Mouse (Mus musculus): ENCODE data around the gene Ppp1r1b.

Ppp1r1b gene

DNA sequence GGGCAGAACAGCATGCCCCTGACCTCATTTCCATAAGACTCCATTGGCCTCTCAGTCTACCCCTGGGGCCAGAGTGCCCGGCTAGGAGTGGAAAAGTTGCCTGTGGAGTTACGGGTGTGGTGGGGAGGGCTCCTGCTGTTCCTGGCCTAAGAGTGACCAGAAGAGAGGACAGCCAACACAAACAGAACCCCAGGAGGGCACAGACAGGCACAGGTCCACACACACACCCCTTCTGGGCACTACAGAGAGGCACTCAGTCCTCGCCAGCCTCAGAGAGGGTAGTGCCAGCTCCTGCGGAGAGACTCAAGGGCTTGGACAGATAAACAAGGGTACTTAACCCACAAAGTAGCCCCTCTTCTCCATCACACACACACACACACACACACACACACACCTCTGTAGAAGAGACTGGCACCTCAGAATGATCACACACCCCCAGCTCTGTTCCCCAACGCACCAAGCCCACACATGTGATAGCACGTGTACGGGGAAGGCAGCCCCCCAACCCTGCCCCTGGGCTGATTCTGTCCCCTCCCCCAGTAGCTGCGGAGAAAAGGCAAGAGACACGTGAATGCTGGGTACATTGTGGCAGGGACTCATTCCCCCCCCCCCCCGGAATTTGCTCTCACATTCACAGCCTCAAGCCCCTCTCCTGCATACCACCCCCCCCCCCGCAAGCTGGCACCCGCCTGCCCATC, 670 bp upstream of the Ppp1r1b start:
- no peak for DNase-seq

DNA sequence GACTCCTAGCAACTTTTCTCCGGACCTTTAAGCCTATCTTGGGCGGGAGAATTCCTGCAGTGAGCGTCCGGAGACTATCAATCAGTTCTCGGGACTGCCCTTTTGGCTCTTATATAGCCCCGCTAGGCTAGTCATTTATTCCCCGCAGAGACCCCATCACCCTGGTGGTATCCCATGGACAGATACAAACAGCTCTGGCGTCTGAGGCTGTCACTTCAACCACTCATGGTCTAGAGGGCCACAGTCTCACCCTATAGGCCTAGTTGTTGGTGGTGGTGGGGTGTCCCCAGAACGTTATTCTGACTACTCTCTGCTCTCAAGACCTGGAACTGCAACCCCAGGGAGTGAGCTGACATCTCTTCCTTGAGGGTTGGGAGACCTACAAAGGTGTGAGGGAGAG, 1.1 kb downstream of the Ppp1r1b start:
- DNase-seq, result no peak

DNA sequence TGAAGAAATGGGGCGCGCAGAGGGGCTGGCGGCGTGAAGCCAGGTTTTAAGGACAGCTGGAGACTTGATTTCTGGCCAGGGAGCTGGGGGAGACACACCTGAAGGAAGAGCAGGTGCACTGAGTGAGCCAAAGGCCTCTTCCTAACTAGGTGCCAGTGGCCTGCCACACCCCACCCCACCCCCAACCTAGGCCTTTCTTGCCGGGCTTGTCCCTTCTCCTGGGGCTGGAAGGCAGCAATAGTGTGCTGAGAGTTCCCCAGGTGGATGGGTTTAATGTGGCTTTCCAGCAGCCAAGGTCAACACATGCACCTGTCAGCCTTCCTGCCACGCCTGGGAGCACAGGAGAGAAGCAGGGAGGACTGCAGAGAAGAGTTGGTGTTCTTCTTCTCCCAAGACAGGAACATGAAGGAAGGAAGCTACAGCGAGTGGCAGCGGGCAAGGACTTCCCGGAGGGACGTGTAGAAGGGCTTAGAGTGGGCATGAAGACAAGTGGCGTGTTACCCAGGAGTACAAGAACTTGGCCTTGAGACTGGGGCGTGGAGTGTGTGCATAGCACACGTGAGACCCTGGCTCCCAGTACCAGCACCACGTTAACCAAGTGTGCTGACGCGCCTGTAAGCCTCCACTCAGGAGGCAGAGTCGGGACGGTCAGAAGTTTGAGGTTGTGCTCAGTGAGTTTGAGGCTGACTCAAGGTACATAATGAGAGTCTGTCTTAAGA, 4.2 kb downstream of the Ppp1r1b start:
- DNase-seq, result no peak

DNA sequence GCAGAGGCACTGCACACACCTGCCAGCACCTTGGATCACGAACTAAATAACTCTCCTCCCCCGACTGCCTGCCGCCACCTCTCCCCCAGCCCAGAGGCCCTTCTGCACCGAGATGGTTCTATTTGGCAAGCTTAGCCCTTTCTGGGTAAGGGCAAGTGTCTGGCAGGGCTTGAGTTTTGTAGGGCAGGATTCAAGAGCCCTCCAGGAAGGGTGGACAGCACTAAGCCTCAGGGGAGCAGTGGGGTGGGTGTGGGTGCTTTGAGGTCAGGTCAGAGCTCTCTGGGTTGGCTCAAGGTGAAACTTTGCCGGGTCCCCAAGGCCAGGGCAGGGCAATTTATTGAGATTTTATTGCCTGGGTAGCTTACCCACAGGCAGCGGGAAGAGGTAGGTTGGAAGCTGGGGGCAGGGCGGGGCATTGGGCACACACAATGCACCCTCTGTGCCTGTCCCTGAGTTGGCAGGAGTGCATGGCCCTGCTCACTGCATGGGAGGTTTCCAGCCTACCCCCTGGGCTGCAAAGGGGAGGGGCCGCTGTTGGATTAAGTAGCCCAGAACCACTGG, 5.5 kb downstream of the Ppp1r1b start:
- DNase-seq, result no peak

DNA sequence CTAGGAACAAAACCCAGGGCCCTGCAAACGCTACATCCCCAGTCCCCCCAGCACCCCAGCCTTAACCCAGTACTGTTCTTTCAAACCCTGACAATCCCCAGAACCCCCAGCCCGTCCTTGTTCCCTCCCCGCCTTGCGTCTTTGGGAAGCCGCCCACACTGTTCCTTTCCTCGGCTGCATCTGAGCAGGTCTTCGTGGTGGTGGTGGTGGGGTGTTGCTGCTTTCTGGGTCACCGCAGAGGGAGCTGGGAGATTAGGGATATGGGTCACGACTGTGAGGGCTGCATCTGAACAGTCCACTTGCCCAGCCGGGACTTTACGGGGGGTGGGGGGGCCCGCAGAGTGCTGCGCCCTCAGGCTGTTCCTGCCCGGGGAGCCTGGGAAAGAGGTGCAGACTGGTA, 6.2 kb downstream of the Ppp1r1b start:
- no peak for DNase-seq

DNA sequence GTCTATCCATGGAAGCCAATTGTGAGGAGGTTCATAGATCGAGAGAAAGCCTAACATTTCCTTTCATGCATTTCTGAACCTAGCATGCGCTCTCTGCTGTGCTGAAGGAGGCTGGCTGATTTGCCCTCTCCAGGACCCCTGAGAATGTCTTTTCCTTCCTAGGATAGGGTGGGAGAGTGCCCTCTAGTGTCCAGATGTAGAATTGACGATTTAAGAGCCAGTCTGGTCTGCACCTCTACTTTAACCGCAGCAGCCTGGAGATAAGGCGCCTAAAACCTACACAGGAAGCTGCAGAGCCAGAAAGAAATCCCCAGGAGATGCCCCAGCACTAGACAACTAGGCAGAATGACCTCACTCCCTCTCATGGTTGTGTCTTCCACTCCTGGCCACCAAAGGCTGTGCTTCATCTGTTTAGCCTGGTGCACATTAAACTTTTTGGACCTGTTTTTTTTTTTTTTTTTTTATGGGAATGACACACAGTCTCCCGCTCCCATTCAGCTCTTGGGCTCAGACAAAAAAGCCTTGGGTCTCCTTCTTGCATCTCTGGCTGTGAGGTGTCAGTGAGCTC, 7.6 kb downstream of the Ppp1r1b start:
- DNase-seq, result peak; percentile 79

DNA sequence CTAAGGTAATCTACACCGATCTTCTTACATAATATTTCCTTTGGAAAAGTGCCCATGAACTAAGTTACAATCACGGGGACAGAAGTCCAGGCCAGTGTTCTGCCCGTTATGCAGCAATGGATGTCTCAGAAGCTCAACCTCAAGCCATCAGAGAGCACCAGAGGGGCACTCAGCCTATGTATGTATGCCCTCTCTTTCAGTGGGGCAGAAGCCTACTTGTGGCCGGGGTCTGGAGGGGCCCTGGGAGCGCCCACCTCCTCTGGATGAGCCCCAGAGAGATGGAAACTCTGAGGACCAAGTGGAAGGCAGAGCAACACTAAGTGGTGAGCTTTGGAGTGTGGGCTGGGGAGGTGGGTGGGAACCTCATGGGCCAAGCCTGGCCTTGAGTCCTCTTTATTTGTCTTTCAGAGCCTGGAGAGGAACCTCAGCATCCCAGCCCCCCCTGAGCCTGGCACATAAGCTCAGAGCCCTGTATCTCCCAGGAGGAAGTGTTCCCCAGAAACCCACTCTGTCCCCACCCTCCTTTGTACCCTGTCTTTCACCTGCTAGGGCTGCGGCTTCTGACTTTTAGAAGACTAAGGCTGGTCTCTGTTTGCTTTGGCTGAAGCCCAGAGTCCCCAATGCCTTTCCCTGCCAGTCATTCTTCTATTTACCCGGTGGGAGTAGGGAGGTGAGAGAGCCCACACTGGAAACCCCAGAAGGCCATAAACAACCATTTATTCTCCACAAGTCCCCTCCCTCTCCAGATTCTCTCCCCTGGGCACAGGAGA, 8.6 kb downstream of the Ppp1r1b start:
- DNase-seq, result no peak

DNA sequence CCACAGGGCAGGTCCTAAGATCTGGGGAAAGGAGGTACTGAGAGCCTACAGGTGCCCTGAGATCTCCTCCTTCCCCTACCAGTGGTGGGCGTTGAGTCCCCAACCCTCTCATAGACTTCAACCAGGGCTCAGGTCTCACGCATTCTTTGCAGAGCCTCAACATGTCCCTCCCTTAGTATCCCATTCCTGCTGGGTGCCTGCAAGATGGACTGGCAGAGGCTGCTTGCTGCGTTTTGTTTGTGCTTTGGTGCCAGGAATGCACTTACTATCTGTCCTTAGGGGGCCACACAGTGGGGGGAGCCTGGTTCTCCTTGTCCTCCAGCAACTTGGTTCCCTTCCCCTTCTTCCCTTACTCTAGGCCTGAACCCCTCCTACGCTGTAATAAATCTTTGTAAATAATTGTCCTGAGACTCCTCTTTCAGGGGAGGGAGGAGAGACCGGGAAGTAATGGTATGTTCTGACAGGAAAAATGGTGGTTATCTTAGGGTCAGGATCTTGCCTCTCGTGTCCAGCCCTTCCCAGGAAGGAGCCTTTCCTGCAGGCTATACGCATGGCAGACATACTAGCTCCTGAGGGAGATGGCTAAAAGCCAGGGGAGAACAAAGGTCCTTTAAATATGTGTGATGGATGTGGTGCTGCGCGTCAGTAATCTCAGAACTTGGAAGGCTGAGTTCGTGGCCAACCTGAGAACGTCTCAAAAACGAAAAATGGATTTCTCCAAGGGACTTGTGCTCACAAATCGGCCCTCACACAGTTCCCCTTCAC, 9.4 kb downstream of the Ppp1r1b start:
- DNase-seq, result no peak

DNA sequence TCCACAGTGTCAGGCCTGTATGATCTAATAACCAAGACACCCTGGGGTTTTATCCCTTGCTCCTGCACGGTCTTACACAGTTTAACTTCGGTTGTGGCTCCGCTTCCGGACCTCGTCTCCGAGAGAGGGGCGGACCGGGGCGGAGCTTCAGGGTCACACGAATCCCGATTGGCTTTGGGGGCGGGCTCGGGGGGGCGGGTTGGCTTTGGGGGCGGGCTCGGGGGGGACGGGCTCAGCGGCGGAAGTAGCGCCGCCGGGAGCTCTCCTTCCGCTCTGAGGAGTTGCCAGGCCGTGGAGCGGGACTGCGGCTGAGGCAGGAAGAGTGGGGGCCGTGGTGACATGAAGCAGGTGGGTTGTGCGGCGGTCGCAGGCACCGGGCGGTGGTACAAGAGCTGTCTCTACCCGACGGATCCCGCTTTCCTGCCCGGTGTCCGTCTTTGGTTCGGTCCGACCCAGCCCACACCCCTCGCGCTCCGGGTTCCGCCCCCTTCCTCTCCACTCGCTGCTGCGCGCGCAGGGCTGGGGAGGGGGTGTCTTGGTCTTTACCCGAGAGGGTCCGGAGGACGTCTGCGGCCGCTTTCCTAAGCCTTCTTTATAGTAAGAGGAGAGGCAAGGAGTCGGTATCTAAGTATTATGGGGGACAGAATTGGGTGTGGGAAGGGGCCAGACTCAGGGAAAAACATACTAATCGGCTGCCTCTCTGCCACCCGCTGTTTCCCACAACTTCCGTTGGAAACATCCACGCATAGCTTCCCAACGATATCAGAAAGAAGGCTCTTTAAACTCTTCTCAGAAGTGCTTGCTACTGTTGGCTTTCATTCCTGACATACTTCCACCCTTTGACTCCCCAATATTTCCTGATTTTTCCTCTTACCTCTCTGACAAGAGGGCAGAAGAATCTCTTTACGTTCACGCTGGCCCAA, 10.2 kb downstream of the Ppp1r1b start, which contains the start of gene Stard3:
Gene Stard3 (plus strand): TSS at position 208 of the 923 bp plus-strand sequence.
- peak; percentile 96 for DNase-seq

DNA sequence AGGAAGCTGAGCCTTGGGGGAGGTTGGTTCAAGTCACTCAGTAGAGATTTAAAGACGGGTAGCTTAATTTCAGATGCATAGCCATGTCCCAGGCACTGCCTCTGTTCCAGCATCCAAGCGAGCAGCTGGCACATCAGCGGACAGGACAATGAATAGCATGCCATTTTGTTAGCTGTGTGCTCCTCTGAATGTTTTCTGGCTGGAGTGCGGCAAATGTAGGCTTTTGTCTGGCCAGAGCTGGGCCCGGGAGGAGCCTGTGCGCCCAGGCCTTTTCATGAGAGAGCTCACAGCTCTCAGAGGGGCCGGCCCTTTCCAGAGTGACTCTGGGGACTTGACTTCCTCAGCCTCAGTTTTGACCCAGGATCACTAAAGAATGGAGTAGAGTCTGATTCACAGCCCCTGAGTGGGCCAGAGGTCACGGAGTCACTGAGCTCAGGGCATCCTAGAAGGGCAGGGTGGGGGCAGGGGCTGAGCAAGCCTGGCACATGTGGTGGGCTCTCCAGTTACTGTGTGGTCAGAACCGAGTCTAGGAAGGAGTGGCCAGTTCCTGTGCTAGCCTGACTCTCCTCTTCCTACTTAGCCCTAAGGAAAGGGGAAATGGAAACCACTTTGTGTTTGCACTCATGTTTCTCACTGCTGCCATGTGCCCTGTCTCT, 12.8 kb downstream of the Ppp1r1b start:
- no peak for DNase-seq

DNA sequence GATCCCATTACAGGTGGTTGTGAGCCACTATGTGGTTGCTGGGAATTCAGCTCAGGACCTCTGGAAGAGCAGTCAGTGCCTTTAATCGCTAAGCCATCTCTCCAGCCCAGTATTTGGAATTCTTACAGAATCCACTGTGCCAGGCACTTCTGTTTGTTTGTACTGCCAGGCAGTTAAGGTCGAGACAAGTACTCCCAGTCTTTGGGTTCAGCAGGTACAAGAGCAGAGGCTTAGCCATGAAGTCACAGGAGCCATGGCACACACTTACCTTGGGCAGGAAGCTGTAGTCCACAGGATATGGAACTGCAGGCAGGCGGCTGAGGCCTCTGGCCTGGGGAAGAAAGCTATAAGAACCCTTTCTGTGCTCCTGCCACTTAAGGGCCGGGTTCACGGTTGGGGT, 15.6 kb downstream of the Ppp1r1b start:
- no peak for DNase-seq

DNA sequence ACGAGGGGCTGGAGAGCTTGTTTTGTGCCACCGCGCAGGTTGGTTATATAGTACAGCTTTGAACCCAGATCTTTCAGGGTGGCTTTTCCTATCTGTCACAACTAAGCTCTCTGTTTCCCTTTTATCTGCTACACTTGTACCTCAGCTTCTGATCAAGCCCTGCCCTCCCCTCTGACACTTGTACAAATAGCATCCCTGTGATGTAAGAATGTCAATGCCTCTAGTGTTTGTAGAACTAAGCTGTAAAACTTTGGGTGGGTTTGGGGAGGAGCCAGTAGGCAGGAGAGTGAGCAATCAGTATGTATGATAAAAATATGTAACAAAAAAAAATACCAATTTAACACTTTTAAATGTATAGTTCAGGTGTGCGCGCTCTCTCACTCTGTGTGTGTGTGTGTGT, 16.2 kb downstream of the Ppp1r1b start:
- no peak for DNase-seq

DNA sequence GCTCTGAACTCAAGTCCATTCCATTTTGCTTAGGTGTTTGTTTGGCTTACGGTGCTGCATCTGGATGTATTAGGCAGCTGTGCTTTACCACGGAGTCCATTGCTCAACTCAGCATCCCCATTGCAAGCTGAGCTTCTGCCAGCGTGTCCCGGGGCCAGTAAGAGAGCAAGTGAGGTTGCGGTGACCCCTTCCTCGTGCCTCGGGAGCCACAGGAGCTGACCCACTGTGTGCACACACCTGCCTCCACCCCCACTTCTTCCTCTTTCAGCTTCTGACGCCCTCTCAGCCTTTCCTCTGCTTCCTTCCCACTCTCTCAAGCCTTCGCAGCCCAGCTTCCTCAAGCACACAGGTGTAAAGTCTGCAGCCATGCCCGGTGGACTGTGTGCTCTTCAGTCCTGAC, 18.1 kb downstream of the Ppp1r1b start:
- peak; percentile 48 for DNase-seq

DNA sequence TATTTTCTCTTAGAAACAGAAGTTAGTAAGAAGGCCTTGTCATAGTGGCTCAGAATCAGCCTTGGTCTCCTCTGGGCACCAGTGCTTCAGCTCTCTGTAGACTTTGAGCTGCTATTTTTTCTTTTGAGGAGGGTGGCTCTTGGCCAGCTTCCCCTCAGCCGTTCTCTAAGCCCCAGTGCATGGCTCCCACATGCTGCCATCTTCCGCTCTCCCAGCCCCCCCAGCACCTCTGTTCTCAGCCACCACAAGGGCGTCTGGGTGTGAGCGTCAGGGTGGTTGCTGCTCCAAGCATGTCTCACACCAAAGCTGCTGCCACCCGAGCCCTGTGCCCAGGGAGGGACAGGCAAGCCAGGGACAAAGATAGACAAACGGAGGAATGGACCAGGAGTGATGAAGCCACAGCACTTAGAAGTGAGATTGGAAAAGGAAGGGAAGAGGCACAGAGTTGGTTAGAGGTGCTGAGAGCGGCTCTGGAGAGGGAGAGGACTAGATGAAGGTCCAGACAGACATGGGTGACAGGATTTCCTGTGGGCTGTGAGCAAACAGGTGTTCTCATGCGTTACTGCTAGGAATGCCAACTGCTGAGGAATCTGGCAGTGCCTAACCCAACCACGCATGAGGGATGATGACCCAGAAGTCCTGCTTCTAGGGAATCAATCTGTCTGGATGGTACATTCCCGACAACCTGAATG, 19.1 kb downstream of the Ppp1r1b start:
- DNase-seq, result peak; percentile 76

DNA sequence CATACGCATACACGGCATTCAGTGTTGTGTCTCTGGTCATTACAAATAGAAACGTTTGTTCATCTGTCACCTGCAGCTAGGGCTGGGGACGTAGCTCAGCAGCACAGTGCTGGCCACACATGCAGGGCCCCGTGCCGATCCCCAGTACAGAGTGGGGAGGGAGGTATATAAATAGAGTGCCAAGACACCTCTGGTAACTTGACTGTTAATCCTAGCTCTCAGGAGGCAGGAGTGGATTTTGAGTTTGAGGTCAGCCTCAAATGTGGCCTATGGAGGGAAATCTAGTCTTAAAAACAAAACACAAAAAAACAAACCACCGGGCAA, 19.6 kb downstream of the Ppp1r1b start:
- DNase-seq, result no peak

DNA sequence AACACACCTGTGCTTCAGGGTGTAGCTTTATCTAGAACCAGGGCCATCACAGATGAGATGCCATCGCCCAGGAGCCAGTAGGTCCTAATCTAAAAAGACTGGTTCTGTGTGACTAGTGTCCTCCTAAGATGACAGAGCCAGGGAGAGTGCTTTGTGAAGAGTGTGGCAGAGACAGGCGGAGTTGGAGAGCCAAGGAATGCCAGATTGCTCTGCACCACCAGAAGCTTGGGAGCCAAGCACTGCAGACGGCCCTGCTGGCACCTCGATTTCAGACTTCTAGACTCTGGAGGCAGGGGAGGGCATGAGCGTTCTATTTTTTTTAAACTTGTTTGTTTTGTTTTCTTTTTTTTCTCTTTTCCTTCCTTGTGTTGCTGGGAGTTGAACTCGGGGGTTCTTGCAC, 21.1 kb downstream of the Ppp1r1b start:
- DNase-seq, result no peak

DNA sequence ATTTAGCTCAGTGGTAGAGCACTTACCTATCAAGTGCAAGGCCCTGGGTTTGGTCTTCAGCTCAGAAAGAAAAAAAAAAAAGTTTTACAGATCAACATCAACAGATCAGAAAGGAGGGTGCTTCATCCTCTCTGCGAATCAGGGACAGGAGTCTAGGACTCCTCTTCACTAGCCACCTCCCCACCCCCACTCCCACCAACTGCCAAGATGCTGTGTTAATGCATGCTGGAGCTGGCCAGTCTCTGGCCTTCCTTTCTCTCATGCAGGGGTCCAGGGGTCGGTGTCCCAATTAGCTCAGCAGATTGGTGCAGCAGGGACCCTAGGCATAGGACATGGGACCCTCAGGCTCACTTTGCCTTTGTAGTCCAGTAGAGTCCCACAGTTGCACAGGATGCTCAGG, 22.4 kb downstream of the Ppp1r1b start:
- no peak for DNase-seq

DNA sequence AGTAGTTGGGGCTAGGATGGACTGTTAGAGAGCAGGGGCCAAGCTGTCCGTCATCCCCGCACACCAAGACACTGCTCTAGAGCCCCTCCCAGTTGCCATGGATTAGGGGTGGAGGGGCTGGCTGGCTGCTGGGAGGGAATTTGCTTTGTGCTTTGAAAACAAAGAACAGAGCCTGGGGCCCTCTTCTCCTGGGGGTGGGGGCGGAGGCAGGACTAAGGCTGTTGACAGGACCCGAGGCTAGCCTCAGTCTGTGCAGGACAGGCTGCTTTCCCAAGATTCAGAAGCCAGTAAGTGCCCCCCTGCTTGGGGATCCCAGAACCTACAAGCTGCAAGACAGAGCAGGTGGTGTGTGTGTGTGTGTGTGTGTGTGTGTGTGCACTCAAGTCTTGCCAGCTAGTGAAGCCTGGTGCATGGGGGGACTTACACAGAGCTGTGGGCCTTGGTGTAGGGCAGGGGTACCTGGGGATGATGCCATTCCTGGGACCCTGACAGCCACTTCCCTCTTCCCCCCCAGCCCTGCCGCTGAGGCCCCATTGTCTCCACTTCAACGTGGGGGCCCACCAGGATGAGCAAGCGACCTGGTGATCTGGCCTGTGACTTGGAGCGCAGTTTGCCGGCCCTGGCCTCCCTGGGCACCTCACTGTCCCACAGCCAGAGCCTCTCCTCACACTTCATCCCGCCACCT, 23.5 kb downstream of the Ppp1r1b start:
- no peak for DNase-seq

DNA sequence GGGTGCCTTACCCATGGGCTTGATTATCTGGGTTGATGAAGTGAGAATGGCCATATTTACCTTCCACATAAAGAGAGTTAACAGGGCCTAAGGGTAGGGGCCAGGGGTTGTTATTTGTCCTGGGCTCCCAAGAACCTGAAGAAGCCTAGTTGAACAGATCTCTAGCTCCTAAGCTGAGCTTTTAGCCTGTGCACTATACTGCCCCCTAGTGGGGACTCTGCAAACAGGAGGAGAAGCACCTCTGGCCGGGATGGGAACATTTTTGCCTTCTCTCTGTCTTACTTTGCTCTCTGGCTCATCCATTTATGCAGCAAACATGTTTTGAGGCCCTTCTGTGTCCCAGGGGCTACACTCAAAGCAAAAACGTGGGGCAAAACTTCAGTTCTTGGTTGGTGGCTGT, 24.2 kb downstream of the Ppp1r1b start:
- peak; percentile 79 for DNase-seq

DNA sequence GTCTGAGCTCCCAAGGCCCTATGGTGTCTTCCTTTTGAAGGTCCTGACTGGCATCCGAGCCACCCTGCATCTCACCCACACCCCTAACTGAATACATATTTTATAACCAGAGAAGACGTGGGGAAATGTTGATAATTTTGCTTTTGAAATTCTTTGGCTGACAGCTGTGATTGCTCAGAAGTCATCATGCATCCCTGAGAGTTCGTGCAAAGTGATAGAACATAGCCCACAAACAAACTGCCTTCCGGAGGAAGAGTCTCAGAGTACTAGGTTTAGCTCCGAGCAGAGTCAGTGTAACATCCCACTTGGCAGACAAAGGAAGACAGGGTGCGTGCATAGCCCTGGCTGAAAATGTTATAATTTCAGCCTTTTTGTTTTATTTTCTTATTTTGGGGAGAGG, 25.0 kb downstream of the Ppp1r1b start:
- no peak for DNase-seq

Measured in thymus, postnatal 14 days (tissue).